Mouse (Mus musculus) kidney, adult 9 months (tissue): ENCODE measurements around the gene Amn.

Experiments used
- DNase-seq: peaks from one replicate; pipeline ENCODE4 v3.0.0; 2022

Amn gene

GRCm38 (mm10) chr12:111270629-111271277 lies at the start of gene Amn:
Gene Amn (plus strand): TSS chr12:111271095.
- peak; percentile 88 for DNase-seq

DNA sequence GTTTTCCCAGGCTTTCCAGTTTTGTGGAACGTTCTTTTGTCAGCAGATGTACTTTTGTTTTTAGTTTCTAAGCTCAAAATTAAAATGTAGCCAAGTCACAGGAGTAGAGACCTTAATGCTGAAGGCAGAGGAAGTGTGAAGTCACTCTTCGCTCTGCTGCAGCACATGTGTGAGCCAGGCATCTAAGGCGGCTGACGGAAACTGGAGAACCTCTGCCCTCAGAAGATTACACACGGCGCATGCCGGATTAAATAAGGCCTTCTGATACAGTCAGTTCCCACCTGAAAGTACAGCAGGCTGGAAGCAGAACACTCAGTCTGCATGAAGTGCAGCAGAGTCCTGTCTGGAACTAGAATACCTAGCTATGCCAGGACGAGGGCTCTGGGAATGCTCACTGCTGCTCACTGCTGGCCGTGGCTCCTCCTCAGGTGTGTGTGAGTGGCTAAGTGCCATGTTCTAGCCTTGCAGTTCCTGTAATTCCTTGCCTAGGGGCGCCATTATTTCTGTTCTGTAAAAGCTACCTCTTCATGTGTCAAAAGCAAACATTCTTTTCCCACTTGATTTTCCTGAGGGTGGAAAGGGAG lies 45.6 kb upstream of the Amn start:
- DNase-seq = peak; percentile 8

- no peak for DNase-seq
These were observed 43.5 kb upstream of the Amn start for GRCm38 (mm10) chr12:111227410-111227809.

GRCm38 (mm10) chr12:111228488-111228887 lies 42.4 kb upstream of the Amn start:
- no peak for DNase-seq

GRCm38 (mm10) chr12:111230793-111231192 lies 40.1 kb upstream of the Amn start:
- DNase-seq = no peak

DNA sequence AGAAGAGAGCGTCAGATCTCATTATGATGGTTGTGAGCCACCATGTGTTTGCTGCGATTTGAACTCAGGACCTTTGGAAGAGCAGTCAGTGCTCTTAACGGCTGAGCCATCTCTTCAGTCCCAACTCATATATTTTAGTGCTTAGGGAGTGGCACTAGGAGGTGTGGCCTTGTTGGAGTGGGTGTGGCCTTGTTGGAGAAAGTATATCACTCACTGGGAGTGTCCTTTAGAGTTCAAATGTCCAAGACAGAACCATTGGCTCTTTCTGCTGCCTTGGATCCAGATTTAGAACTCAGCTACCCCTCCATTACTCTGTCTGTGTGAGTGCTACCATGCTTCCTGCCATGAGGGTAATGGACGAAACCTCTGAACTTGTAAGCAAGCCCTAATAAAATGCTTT lies 37.1 kb upstream of the Amn start:
- no peak for DNase-seq

GRCm38 (mm10) chr12:111234383-111234782 lies 36.5 kb upstream of the Amn start:
- DNase-seq = no peak

DNA sequence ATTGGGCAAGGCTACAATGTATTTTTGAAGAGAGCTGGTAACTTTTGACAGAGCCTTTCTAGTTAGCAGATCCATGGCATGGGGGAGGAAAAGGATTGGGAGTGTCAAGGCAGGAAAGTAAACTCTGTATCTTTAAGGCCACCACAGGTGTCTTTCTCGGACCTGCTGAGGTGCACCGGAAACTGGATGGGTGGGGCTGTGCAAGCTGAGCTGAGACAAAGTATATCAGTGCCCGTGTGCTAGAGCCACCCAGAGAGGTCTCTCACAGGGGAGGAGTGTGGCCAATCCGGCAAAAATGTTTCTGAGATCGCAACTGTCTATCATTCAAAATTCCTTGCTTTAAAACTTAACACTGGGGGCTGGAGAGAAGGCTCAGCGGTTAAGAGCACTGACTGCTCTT lies 35.3 kb upstream of the Amn start:
- DNase-seq = no peak

- DNase-seq = no peak
These were observed 33.2 kb upstream of the Amn start for GRCm38 (mm10) chr12:111237611-111238188.

GRCm38 (mm10) chr12:111238345-111238744 lies 32.5 kb upstream of the Amn start:
- no peak for DNase-seq

DNA sequence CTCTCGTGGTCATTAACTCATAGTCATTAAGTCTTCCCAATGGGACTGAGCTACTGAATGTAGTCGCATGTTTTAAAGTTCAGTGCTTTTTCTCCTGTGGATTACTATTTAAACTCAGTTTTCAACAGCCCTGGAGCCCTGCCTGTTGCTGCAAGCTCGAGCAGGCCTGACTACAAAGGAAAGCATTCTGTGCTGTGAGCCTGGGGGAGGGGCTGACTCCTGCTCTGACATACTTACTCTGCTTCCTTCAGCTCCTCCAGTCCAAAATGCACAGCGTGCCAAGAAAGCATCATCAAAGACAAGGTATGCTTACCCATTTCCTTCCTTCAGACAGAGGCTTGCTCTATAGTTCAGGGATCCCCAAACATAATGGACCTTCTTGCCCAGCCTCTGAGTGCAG lies 32.1 kb upstream of the Amn start:
- DNase-seq = peak; percentile 34

DNA sequence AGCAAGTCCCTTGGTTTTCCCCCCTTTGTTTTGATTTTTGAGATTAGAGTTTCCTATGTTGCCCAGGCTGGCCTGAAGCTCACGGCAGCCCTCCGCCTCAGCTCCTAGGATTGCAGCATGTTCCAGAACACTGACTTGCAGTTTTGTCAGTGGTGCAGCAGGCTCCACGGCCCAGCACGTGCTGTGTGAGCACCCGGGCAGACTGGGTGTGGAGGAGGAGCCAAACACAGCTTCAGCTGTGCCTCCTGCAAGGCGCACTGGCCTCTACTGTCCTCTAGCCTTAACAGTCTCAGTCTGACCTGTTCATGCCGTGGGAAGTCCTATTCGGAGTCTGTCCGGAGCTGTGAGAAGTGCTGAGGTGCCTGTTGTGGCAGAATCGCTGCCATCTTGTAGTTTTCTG lies 31.0 kb upstream of the Amn start:
- peak; percentile 25 for DNase-seq

DNA sequence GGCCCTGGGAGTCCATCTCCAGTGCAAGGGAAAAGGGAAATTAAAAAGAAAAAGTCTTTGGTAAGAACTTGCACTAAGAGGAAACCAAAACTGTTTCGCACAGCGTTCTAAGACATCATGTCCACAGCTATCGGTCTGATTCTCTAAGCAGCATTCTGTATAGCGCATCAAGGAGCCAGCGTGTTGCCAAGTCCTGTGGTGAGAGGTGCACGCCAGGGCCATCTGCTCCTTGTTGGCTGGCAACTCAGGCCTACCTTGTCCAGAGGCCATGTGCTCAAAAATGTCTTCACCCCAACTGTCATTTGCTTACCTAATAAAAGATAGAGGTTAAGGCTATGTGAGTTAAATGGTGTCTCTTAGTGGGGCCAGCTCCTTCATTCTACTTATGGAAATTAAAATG lies 29.0 kb upstream of the Amn start:
- DNase-seq = no peak

DNA sequence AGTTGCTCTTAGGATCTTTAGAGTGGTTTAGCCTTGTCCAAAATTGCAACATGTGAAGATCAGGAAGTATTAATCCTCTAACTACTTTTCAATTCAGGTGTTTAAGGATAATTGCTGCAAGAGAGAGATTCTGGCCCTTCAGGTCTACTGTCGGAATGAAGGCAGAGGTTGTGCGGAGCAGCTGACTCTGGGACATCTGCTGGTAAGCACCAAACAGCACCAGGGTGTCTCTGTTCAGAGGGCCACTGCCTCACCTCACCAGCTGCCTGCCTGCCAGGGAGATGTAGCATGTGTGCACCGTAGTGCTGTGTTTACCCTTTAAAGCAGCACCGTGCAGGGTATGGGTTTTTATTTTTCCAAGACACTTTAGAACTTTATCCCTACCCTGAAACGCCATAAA lies 28.5 kb upstream of the Amn start:
- no peak for DNase-seq

DNA sequence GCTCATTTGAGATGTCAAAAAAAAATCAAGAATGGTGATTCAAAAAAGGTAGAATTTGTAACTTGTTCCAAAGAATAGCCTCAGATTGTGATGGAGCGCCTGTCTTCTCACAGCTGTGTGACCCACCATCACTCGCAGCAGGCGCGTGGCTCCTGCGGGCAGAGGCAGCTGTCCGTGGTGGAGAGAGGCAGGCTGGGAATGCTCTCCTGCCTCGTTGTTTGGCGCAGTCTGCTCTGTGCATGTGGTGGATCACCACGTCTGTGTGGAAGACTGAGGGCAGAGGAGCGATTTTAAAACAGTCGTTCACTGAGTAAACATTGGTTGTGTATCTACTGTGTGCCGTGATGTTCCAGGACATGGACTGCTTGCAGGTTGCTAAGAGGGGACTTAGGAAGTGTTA lies 27.2 kb upstream of the Amn start:
- no peak for DNase-seq

DNA sequence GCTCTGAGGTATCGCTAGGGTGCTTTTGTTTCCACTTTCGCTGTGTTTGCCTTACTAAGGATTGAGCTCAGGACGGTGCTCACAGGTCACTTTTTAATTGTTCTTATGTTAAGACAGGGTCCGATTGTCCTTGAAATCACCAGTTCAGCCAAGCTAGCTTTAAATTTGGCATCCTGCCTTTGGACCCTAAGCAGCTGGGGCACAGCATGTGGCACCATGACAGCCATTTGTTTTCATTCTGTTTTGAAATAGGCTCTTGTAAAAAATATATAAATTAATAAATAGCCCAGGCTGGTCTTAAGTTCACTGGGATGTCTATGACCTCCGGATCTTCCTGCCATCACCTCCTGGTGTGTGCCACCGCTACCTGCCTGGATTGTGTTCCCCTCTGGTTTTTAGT lies 25.8 kb upstream of the Amn start:
- no peak for DNase-seq

- no peak for DNase-seq
These were observed 24.0 kb upstream of the Amn start for GRCm38 (mm10) chr12:111246808-111247464.

DNA sequence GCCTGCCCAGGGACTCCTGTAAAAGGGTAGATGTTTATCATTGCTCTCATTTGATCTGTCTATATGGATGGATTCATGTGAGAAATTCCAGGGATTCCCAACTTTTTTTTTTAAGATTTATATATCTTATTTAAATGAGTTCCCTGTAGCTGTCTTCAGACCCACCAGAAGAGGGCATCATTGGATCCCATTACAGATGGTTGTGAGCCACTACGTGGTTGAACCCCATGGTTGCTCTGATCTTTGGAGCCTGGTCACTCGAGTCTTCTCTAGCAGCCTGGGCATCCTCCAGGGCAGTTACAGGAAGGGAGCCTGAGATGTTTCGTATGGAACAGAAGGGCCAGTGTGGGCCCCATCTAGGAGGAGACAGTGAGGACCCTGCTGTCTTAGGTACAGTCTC lies 21.8 kb upstream of the Amn start:
- DNase-seq = peak; percentile 43

DNA sequence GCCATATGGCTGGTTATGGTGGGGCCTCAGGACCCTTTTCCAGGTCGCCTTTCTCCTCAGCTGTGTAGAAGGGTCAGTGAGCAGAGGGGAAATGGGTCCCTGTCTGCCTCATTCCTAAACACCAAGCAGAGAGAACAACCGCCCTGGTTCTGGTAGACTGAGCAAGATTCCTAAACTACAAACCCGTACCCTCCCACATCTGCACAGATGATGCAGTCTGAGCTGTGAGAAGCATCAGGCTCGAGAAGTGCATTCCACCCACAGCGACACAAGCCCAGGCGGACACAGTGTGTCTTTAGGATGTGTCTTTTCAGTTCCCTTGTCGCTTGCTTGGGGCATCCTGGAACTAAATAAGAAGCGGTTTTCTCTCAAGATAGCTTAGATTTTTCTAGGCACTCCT lies 20.8 kb upstream of the Amn start:
- no peak for DNase-seq

DNA sequence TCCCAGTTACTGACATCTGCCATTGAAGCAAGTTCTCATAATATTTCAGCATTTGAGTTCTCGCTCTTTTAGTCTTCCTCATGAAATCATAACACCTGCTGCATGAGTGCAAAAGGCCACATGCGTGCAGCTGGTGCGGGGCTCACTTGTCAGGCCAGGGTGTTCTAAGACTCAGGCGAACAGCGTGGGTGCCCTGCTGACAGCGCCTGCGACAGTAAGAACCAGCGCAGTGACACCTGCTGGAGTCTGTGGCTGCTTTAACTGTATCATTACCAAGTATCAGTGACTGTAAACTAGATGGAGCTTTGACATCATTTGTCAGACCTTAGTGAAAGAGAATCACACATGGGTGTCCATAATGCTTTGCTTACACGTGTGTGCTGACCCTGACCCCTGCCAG lies 19.7 kb upstream of the Amn start:
- DNase-seq = no peak

DNA sequence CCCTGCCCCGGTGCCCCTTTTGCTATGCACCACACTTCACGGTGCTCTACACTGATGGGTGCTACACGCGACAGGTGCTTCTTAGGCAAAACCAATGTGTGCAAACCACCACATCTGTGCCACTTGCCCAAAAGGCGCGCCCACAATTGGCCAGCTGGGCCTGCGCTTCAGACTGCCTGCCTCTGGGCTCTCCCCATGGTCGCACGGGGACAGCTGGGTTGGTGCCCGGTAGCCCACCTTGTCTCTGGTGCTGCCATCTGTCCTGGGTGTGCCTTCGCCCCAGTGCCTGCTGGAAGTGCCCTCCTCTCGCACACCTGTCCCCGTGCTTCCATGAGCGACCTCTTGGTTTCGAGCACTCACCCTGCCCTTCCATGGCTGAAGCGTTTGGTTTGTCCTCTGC lies 7.2 kb upstream of the Amn start:
- no peak for DNase-seq

GRCm38 (mm10) chr12:111265212-111265611 lies 5.7 kb upstream of the Amn start:
- DNase-seq = no peak

- no peak for DNase-seq
These were observed 4.3 kb upstream of the Amn start for GRCm38 (mm10) chr12:111266592-111266991.

DNA sequence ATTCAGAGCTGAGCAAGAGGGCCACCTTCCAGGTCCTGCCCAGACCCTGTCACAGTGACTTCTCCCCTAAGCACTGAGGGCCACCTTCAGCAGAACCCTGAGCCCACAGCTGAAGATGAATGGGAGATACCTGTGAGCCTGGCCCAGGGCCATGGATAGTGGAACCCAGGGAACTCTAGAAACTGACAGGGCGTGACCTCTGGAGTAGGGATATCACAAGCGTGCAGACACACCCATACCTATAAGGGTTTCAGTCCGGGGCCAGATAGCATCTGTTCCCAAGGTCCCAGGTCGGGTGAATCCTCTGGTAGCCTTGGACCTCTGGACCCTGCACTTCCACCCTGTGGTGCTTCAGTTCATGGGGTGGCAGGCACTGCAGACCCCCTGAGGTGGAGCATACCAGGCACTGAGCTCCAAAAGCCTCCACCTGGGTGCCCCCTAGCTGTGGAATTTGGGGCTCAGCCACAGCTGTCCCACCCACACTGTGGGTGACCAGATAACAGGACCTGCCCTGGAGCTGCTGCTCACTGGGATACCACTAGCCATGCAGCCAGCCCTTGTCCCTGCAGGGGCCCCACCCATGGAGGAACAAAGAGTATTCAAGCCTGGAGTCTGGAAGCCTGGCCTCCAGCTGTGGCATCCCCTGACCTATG lies 3.1 kb upstream of the Amn start:
- no peak for DNase-seq
